Mouse (Mus musculus) intestine, embryonic 14.5 days (tissue): Measurements from ENCODE around the gene Galnt6. TPM values are rescaled to one million over a fixed set of nuclear protein-coding genes. Genes with fewer than 3 reads are reported as not detected.

ENCODE experiments used
- ATAC-seq: fragments of 200-750 bp; cut with Nextera tagmentation; replicated peaks from 2 replicates; pipeline ENCODE4 v1.8.0; 2017; ENCODE audit warnings: low read depth, moderate number of reproducible peaks, moderate TSS enrichment, moderate library complexity; ENCODE audit not compliant: low FRiP score, low TSS enrichment
- DNase-seq: peaks from one replicate; pipeline ENCODE4 v3.0.0-alpha.2; 2018; ENCODE audit warnings: low spot score
- H3K27ac ChIP-seq: fragments of 300-500 bp; sonication (generic); 2 replicates; pipeline ENCODE4 v1.5.1; 2014; ENCODE audit warnings: low read depth, mild to moderate bottlenecking, control low read depth
- H3K27me3 ChIP-seq: fragments of 300-500 bp; sonication (generic); replicated peaks from 2 replicates; pipeline ENCODE4 v1.6.1; 2014; ENCODE audit warnings: low read length, control low read depth; ENCODE audit not compliant: control insufficient read depth, insufficient read depth
- H3K36me3 ChIP-seq: fragments of 300-500 bp; sonication (generic); 2 replicates; pipeline ENCODE4 v1.6.1; 2014; ENCODE audit warnings: low read length, control low read depth; ENCODE audit not compliant: control insufficient read depth, insufficient read depth
- H3K4me1 ChIP-seq: fragments of 300-500 bp; sonication (generic); replicated peaks from 2 replicates; pipeline ENCODE4 v1.6.1; 2014; ENCODE audit warnings: low read length, control low read depth, mixed read lengths; ENCODE audit not compliant: control insufficient read depth, insufficient read depth
- H3K4me2 ChIP-seq: fragments of 300-500 bp; sonication (generic); 2 replicates; pipeline ENCODE4 v1.6.1; 2014; ENCODE audit warnings: low read length
- H3K4me3 ChIP-seq: fragments of 300-500 bp; sonication (generic); 2 replicates; pipeline ENCODE4 v1.5.1; 2014; ENCODE audit warnings: low read depth, low read length, control low read depth, mixed read lengths
- H3K9ac ChIP-seq: fragments of 300-500 bp; sonication (generic); 2 replicates; pipeline ENCODE4 v1.6.1; 2014; ENCODE audit warnings: mild to moderate bottlenecking, low read length
- H3K9me3 ChIP-seq: fragments of 300-500 bp; sonication (generic); 2 replicates; pipeline ENCODE4 v1.6.1; 2016; ENCODE audit warnings: low read length, control low read depth; ENCODE audit not compliant: control insufficient read depth
- WGBS: fragments of 180-500 bp; shearing (Covaris S2); extraction: QIAGEN DNeasy Blood & Tissue Kit; methylation state at CpG from one replicate; pipeline ENCODE4 v1.1.7; 2014; 5-methylcytosine and 5-hydroxymethylcytosine counted together
- polyA plus RNA-seq: library from polyadenylated mRNA; unstranded; fragments of >200 nt; fragmentation: Nextera tagmentation; extraction: Ambion mirVana; gene quantifications from 2 replicates; pipeline ENCODE4 v1.2.1, GENCODE M21; 2014

The Galnt6 gene
- polyA plus RNA-seq, 1 experiment from 2014 or later: 1.4 TPM

- H3K27ac ChIP-seq: 0 out of 2 replicates have a peak within 1 kb of the TSS, but pooled peaks have one; percentile 25
These were observed 41.7 kb downstream of the Galnt6 start, which contains the start of gene Cela1 for GRCm38 (mm10) chr15:100687430-100687971. TSS of gene Cela1 (minus strand) at chr15:100687921.

GRCm38 (mm10) chr15:100686989-100687388, 42.2 kb downstream of the Galnt6 start:
- Histone ChIP-seq H3K4me3 (no peak overlapping the region), H3K4me1 (peaks cover 8% of the 10 kb centered on the region), H3K27ac (no peak overlapping the region), H3K27me3 (no peaks in the 10 kb centered on the region), H3K9ac (no peak overlapping the region), H3K4me2 (peak overlapping the region; percentile 22; the same call in 1 of the 2 replicates), H3K36me3 (no peaks in the 10 kb centered on the region), H3K9me3 (peaks cover 10% of the 10 kb centered on the region)
- DNase-seq (no peak), ATAC-seq (peak; percentile 44; the same call in 1 of the 2 replicates)
- 35% methylated on average over 12 of the region's 12 CpGs for WGBS

More at GRCm38 (mm10) chr15:100687430-100687971, 41.7 kb downstream of the Galnt6 start, which contains the start of gene Cela1:
- Histone ChIP-seq H3K27me3 (no peaks in the 10 kb centered on the region), H3K36me3 (no peaks in the 10 kb centered on the region), H3K4me2 (peak within 1 kb of the TSS; percentile 22; the same call in 1 of the 2 replicates), H3K9me3 (peaks cover 10% of the 10 kb centered on the region), H3K4me1 (peaks cover 8% of the 10 kb centered on the region), H3K9ac (no peak within 1 kb of the TSS), H3K4me3 (no peak within 1 kb of the TSS)
- WGBS: 67% methylated on average over 8 of the region's 8 CpGs
- DNase-seq (no peak), ATAC-seq (no peak)

- ATAC-seq: no peak
- peaks cover 8% of the 10 kb centered on the region for H3K4me1 ChIP-seq
- no peak overlapping the region for H3K27ac ChIP-seq
- no peaks in the 10 kb centered on the region for H3K36me3 ChIP-seq
- no peak overlapping the region for H3K4me2 ChIP-seq
- no peak overlapping the region for H3K4me3 ChIP-seq
- peaks cover 10% of the 10 kb centered on the region for H3K9me3 ChIP-seq
- 87% methylated on average over 6 of the region's 6 CpGs for WGBS
- no peak overlapping the region for H3K9ac ChIP-seq
- no peaks in the 10 kb centered on the region for H3K27me3 ChIP-seq
- DNase-seq: no peak
These were observed 42.7 kb downstream of the Galnt6 start for GRCm38 (mm10) chr15:100686434-100686833.

GRCm38 (mm10) chr15:100685849-100686248, 43.3 kb downstream of the Galnt6 start:
- H3K27ac ChIP-seq: no peak overlapping the region
- H3K4me1 ChIP-seq: peaks cover 8% of the 10 kb centered on the region
- 84% methylated on average over 8 of the region's 8 CpGs for WGBS
- H3K4me2 ChIP-seq: no peak overlapping the region
- H3K9ac ChIP-seq: no peak overlapping the region
- no peak for DNase-seq
- H3K9me3 ChIP-seq: peaks cover 9% of the 10 kb centered on the region
- no peaks in the 10 kb centered on the region for H3K27me3 ChIP-seq
- ATAC-seq: no peak
- H3K36me3 ChIP-seq: no peaks in the 10 kb centered on the region
- H3K4me3 ChIP-seq: no peak overlapping the region

GRCm38 (mm10) chr15:100685255-100685654, 43.9 kb downstream of the Galnt6 start:
- DNase-seq: no peak
- Histone ChIP-seq H3K4me2 (no peak overlapping the region), H3K4me1 (peaks cover 8% of the 10 kb centered on the region), H3K36me3 (no peaks in the 10 kb centered on the region), H3K27me3 (no peaks in the 10 kb centered on the region), H3K4me3 (no peak overlapping the region), H3K9me3 (peaks cover 3% of the 10 kb centered on the region), H3K9ac (no peak overlapping the region), H3K27ac (no peak overlapping the region)
- WGBS: 26% methylated on average over 13 of the region's 13 CpGs
- ATAC-seq: no peak

- WGBS: 56% methylated on average over 10 of the region's 10 CpGs
- Histone ChIP-seq H3K9ac (no peak overlapping the region), H3K4me2 (no peak overlapping the region), H3K27ac (no peak overlapping the region), H3K9me3 (no peaks in the 10 kb centered on the region), H3K27me3 (no peaks in the 10 kb centered on the region), H3K36me3 (no peaks in the 10 kb centered on the region), H3K4me1 (peaks cover 8% of the 10 kb centered on the region), H3K4me3 (no peak overlapping the region)
- ATAC-seq (no peak), DNase-seq (no peak)
These were observed 44.7 kb downstream of the Galnt6 start for GRCm38 (mm10) chr15:100684450-100684849.

GRCm38 (mm10) chr15:100683041-100683440, 46.1 kb downstream of the Galnt6 start:
- Histone ChIP-seq H3K9ac (no peak overlapping the region), H3K27ac (no peak overlapping the region), H3K36me3 (no peaks in the 10 kb centered on the region), H3K9me3 (no peaks in the 10 kb centered on the region), H3K4me1 (peaks cover 8% of the 10 kb centered on the region), H3K4me3 (no peak overlapping the region), H3K4me2 (no peak overlapping the region), H3K27me3 (no peaks in the 10 kb centered on the region)
- ATAC-seq (no peak), DNase-seq (peak; percentile 88)
- WGBS: 50% methylated on average over 2 of the region's 2 CpGs

GRCm38 (mm10) chr15:100681770-100682169, 47.4 kb downstream of the Galnt6 start:
- WGBS: 43% methylated on average over 7 of the region's 7 CpGs
- H3K27me3 ChIP-seq: no peaks in the 10 kb centered on the region

GRCm38 (mm10) chr15:100680381-100680780, 48.8 kb downstream of the Galnt6 start:
- Histone ChIP-seq H3K4me3 (no peak overlapping the region), H3K9me3 (no peaks in the 10 kb centered on the region), H3K4me1 (no peaks in the 10 kb centered on the region), H3K9ac (no peak overlapping the region), H3K36me3 (no peaks in the 10 kb centered on the region), H3K4me2 (no peak overlapping the region), H3K27me3 (no peaks in the 10 kb centered on the region), H3K27ac (no peak overlapping the region)
- DNase-seq: no peak
- 33% methylated on average over 3 of the region's 3 CpGs for WGBS
- ATAC-seq: no peak

More at GRCm38 (mm10) chr15:100681770-100682169, 47.4 kb downstream of the Galnt6 start:
- H3K9me3 ChIP-seq: no peaks in the 10 kb centered on the region
- no peak for ATAC-seq
- H3K36me3 ChIP-seq: no peaks in the 10 kb centered on the region
- H3K4me2 ChIP-seq: no peak overlapping the region
- DNase-seq: no peak
- no peak overlapping the region for H3K4me3 ChIP-seq
- no peaks in the 10 kb centered on the region for H3K4me1 ChIP-seq
- no peak overlapping the region for H3K9ac ChIP-seq
- no peak overlapping the region for H3K27ac ChIP-seq
